Mouse (Mus musculus) frontal cortex, postnatal 14 days (tissue): ENCODE measurements at regions not wholly inside any gene's neighbourhood (a gene's known extent, or its start where the extent isn't known, plus 50 kb on each side); places are given as distances from the start of the nearest gene placed in this dataset.
"Not testable (repeated sequence)": the region's sequence is repeated elsewhere in the genome, so short reads cannot be mapped to it uniquely, and the experiment has no call there.

Experiments
- DNase-seq, 2 experiments: peaks; one replicate each; pipeline ENCODE4 v3.0.0; 2022; ENCODE audit warnings: low spot score in 2 of 2

DNA sequence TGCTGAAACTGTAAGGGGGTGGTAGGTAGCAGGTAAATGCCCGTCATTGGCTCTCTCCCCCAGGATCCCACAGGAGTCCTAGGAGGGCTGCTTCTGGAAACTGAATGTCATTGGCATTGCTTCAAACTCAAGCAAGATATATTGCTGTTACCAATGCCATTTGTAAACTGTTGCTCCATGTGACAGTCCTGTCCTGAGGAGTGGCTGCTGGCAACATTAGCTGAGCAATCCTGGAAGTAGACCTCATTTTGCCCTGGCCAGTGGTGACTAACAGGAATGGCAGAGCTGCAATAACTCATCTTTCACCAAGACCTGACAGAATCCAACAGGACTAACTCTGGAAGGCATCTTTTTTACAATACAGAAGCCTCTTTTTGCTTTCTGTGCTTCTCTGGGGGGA lies 143.2 kb downstream of the Gm815 start:
- DNase-seq, result no peak

DNA sequence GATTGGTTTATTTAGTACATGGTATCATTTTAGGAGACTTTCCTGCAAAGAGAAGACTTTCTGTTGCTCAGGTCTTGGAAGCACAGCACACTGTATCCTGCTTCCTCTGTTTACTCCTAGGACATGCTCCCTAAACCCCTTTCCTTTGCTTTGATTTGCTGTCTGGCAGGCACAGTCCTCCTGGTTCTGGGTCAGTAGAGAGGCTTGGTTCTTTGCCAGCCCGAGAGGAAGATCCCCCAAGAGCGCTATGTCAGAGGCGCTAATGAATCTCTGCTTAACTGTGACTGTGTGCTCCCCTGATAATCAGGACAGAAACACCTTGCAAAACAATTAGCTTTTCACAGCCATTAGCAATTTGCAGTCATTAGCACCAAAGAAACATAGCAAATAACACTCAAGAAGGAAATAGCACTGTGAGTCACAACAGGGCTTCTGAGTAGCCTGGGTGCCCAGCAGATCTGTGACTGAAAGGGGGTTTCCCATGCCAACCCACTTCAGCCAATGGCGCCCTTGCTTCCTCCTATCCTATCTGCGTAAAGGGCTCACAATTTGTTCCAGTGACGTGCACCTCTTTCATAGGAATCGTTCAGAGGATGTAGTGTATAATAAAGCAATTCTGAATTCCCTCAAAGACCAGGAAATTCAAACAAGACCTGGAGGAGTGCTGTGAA lies 145.5 kb downstream of the Gm815 start:
- no peak for DNase-seq

DNA sequence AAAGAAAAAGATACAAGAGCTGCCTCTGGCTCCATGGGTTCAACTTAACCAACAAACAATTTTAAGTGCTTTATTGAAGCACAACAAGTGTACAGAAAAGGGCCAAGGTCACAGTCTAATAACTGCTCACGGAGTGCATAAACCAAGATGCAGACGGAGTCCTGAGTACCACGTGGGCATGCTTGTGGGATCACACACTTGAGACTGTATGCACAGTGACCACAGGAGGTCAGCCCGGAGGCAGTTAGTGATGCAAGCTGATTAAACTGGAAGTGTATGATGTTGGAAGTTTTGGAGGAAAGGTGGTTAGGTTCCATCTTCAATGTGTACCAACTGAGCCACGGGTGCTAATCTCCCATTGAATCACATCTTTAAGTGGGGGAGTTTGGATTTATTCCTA lies 146.9 kb downstream of the Gm815 start:
- no peak for DNase-seq

DNA sequence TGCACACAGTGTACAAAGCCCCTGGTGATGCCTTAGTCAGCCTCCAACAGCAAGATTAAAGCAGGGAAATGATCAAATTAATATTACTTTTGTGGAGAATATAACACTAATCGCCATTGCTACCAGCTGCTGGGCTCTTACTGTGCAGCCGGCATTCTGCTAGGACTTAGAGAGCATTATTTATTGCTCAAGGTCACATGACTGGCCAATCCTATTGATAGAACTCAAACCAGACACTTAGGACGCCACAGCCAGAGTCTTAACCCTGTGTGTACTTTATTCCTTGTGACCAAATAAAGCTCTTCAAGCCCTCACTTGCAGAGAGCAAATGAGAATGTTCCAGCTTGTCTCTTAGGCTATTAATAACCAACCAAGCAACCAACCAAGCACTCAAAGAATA lies 152.6 kb downstream of the Gm815 start:
- no peak for DNase-seq

DNA sequence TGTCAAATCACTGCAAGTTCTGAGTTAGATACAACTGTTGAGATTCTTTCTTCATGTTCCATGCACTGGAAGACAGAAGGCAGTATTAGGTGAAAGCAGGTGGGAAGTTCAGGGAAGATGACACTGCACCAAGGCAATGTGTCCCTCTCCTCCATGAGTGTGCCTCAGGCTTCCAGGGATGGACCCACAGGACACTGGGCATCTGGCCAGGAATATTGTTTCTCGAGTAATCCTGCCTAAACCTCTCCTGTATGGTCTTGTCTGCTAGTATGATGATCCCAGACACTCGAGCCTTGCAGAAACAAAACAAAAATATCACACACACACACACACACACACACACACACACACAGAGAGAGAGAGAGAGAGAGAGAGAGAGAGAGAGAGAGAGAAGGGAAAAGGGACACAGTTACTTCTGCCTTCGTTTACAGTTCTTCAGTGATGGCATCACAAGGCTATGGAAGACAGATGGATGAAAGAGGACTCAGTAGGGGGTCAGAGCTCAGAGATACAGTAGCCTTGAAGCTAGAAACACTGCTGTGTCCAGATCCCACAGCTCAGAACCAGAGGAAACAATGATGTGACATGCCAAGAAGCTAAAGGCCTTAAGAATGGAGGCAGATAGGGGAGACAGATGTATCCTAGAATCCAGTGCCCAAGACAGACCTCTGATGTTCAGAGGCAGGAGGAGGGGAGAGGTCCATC lies 154.8 kb downstream of the Gm815 start:
- DNase-seq, result no peak

DNA sequence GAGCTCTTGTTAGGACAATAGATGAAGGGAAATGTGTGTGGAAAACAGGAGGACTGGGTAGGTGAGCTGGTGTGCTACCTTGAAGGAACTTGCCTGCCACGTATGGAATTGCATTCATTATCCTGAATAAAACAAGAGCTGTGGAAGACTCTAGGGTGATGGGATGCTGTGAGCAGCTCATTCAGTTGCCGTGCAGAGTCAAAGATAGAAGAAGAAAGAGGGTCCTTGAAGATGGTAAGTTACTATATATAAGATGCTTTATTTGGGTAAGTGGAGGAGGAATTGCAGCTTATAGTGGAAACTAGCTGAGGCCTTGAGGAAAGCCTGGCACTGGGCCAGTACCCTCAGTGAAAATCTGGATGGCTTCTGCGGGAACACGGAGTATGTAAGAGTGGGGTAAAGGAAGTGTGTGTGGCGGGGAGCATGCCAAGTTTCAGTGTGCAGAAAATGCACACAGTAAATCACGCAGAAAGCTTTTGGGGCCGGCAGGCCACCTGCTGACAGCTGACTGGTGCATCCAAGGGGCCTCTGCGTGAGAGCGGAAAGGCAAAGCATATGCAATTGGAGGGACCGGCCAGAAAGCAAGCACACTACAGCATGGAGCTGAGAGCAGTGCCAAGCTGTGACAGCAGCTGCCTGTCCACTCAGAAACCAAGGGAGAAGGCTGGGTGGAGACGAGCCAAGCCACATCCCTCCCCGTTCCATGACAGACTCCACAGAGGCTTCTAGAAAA lies 149.7 kb upstream of the Vldlr start:
- DNase-seq, result peak; percentile 77 to 84

DNA sequence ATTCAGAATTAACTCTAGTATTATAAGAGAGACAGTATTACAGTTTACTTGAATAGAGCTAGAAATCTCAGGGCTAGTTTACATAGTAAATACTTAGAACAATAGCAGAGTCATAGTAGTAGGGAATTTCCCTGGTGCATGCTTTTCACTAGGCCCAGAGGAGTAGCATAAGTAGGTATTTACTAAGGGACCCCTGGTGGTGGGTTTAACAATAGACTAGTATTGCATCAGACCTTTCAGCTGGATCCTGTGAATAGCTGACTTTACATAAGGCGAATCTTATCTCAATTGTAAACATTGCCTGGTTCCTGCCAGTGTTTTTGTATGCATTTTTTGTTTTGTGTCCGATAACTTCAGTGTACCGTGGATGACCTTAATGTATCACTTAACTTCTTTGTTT lies 143.0 kb upstream of the Vldlr start:
- DNase-seq, result no peak

DNA sequence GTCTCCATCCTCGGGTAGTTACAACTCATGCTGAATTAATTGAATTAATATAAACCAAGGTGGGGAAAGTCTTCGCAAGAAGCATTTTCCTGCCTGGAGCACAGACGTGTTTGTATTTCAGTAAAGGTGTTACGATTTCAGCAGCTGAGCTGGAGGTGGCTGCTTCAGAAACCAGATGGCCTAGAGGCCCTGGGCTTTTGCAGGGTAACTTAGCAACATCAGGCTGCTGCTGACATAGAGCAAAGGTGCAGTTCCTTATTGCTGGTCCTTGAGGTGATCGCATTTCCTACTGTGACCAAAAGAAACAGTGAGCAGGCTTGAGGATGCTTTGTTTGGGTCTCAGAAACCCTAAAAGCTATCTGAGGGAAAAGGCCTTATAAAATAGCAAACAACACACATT lies 141.3 kb upstream of the Vldlr start:
- DNase-seq, result no peak

DNA sequence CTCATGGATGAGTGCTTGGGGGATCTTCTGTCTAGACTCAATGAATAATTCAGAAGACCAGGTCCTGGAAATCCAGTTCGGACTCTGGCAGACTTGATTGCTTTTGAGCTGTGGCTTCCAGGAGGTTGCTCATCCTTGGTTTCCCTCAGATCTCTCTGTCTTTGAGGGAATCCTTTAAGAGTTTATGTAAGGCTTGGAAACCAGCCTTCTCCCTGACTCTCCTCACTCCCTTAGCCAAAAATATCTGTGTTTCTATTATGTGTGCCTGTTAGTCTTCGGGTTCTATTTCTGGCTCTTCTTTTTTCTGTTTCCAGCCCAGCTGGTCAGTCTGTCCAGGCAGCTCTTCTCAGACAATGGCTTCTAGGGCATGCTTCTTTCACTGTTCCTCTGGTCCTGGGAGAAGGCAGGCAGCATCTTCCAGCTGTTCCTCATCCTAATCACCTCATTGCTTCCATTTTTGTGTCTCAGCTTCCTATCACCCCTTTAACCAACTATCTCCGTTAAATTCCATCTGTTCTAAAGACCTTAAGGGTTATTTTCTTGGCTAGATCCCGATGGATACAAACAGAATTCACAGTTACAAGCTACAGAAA lies 139.3 kb upstream of the Vldlr start:
- DNase-seq, result no peak

DNA sequence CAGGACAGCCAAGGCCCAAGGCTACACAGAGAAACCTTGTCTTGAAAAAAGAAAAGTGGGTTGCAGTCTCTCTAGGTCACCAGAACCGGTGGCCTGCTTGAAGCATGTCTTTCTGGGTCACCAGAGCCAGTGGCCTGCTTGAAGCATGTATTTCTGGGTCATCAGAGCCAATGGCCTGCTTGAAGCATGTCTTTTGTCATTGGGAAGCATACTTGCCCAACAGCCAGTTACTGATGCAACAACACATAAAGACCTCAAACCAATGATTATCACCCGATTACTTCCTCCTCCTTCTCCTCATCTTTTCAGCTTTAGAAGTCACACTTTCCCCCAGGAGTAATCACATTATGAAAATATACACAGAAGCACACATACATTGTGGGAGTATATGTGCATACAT lies 128.9 kb upstream of the Vldlr start:
- DNase-seq, result no peak

DNA sequence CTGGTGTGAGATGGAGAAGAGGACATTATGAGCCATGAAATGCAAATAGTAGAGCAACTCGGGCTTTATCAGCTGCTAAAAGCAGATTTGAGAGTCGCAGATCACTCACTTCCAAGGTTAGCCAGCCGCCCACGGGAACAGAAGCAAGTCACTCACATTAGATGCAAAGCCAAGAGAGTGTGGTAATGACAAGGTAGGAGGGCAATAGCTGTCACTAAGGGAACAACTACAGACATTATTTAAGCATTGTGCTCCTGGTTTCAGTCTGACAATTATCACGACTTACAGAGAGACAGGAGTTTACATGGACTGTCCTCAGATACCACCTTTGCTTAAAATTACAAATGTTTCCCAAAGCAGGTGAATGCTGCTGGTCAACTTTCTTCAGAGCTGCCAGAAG lies 128.5 kb upstream of the Vldlr start:
- no peak for DNase-seq

DNA sequence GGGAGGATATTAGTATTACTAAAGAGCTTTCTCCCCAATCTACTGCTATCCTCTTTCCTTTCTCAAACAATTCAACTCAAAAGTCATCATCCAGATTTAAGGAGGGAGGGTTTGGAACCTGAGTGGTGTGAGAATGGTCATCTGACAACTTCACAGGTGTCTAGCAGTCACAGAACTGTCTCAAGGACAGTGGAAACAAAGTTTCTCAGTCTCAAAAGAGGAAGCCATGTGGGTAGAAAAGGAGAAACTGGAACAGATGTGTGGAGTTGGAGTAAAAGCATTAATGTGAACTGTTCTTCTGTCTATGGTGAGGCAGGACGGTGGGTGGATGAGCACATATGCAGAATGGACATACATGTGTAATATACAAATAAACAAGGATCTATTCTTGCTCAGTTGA lies 127.2 kb upstream of the Vldlr start:
- no peak for DNase-seq

DNA sequence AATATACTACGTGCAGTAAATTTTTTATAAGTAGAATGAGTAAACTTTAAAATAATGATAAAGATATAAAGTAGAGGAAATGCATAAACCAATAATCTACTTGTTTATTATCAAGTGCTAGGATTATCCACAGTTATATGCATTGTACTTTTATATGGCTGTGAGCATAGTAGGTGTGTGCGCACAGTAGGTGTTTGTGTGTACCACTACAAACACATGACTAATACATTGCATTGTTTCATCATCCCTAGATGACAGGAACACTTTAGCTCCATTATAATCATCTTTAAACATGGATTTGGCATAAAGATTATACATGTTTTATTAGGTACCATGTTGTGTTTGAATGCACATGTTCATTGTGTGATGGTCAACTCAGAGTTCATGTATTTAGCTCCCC lies 124.7 kb upstream of the Vldlr start:
- DNase-seq, result no peak

DNA sequence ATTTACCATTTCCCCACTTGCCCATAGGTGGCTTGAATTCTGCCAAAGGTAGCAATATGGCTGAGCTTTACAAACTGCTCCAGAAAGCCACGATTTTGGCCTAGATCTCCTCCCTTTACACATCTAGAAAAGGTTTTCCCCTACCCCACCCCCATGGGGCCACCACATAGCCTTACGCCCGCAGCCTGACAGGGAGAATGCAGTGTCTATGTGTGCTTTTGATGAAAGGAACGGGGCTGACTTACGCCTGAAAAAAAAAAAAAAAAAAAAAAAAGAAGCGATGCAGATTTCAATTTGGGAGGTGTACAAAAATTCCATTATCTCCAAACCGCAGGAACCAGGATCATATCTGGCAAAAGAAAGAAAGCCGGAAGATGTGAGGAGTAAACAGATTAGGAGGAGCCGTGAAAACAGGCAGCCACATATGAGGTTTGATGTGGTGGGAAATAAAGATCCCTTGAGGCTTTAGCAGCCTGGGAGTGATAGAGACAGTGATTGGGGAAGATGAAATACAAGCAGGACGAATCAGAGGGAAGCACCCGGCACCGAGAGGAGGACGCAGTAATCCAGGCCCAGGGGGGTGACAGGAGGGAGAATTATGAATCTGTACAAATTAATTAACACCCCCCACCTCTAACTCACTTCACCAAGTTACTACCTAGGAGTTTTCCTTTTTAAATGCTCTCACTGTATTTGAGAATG lies 121.4 kb upstream of the Vldlr start:
- no peak for DNase-seq

DNA sequence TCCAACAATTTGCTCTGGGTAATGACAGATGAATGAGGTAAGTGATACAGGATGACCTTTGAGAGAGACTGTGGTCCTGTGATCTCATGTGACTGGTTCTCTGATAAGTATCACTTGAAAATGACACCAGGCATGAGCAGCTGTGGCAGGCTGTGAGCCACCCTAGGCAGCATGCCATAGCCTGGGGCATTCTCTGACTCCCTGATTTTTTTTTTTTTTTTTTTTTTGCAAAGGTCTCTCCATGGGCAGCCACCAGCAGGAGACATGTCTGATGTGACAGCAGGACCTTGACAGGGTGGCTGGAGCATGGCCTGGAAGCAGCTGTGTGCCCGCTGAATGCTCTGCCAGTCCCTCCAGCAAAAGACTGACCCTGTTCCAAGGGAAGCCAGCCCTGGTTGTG lies 116.4 kb upstream of the Vldlr start:
- no peak for DNase-seq

DNA sequence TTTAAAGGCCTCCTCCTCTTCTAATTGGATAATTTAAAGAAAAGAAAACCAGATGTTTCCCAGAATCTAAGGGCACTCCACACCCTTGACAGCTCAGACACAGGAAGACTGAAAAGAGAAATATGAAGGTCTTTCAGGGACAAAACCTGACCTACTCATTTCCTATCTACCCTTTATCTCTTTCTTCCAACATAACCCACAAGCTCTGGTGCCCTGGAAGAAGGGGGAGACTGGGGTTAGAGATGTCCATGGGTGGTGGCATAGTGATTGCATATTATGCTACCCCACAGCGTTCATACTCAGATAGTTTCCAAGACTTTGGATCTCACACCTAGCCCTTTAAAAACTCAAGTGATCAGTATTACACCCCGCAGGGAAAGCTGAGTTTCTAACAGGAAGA lies 105.8 kb upstream of the Vldlr start:
- no peak for DNase-seq

DNA sequence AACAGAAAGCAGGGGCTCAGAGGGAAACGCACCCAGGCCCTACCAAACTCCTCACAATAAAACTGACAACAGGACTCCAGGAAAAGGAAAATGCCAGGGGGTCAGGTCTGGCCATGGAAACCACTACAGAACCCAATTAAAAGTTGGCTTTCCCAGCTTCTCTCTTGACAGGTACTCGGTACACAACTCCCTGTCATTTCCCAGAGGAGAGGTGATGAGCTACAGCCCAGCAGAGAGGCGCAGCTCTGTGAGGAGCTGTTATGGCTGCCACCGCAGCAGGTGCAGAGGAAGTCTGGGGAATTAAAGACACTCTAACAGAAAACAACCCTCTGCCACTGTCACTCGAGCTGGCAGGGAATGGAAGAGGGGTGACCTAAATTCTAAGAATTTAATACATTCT lies 95.4 kb upstream of the Vldlr start:
- no peak for DNase-seq

DNA sequence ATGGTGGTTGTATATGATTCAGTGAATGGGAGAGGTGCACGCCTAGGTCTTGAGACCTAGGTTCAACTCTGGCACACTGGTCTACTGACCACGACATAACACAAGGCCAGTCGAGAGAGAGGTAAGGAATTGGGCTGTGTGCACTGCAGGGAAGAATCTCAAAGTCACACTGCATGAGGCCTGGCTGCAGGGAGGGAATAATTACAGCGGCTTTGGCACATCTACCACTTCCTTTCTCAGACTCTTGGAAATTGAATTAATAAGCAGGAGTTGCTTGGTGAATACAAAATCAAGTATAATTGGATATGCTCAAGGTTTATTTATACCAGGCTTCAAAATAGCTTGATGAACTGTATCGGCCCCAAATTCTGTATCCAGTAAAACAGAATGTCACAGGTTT lies 93.9 kb upstream of the Vldlr start:
- no peak for DNase-seq

DNA sequence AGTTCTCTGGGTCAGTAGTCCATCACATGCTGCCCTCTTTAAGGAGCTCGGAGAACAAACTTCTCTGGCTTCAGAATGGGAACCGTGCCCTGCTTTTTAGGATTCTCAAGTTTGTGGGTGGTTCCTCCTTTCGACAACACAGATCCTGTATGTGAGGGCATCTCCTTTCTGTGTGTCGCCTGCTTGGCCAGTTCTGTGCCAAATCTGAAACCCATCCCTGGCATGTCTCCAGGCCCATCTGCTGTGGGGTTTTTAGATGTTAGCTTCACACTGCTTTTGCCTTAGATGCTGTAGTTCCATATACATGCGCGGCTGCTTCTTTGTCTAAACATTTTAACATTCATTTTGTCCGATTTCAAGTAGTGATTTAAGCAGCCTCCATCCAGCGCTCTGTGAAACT lies 93.0 kb upstream of the Vldlr start:
- DNase-seq, result peak; percentile 78 to 80

DNA sequence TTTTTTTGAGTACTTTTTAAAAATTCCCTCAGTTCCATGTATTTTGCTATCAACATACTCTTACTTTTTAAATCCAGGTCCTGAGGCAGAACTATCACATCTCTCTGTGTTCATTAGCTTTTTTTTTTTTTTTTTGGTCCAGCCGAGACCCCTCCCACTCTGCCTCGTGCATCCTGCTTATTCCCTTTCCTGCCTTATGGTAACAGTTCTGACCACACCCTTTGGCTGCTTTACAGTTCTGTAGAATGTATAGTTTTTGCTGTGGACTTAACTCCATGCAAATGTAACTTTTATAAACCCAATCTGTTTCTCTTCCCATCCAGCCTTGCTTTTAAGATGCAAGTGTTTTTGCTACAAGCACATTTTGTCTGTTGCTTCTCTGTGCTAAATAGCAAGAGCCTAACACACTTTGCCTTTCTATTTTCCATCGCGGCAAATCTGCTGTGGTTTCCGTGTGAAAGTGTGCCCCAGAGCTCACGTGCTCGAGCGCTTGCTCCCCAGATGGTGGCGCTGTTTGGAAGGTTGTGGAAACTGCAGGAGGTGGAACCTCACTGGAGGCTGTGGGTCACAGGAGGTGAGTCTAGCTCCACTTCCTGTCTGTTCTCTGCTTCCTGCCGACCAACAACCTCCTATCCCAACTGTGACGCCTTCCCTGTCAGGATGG lies 92.3 kb upstream of the Vldlr start:
- DNase-seq, result peak in 1 of 2 experiments; percentile 27

DNA sequence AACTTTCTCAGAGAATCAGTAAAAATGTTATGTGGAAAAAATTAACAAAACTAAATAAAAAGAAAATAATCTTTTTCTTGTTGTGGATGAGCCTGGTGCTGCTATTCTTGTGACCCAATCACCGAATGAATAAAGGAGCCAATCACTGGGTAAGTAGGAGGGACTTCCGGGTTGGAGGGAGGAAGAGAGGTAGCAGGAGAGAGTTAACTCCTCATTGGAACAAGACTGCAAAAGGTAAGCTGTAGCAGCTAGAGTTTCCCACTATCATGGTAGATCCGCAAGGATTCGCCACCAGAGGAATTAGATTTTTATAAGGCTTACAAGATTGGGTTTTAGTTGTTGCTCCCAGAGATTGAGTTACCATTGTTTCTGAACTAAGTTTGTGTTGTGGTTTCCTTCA lies 87.8 kb upstream of the Vldlr start:
- not testable (repeated sequence) for DNase-seq

DNA sequence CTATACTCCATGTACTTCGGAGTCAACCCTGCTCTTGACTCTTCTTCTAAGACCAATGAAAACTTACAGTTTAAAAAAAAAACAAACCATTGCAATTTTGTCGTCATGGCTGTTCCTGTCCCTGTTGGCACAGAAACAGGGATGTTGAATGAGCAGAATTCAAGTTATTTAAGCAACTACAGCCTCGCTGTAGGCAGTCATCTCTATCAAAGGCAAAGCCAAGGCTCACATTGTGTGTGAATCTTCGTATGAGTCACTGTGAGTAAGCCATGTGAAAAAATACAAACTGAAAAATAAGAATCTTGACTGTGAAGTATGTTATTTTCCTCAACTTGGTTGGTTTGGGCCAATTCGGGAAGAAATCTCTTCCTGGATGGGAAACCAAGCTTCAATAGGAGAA lies 81.9 kb upstream of the Vldlr start:
- no peak for DNase-seq
